Mouse (Mus musculus) T-helper 1 cell (primary cell): Measurements from ENCODE around the gene Ppp3ca.

Experiments
- in situ Hi-C: fragments of 300-600 bp; cut with MboI, MseI; formaldehyde crosslinking; loops from one replicate; pipeline ENCODE4 v1.15.1; 2025; ENCODE audit warnings: high pct_unique_total_duplicates

Gene Ppp3ca

DNA sequence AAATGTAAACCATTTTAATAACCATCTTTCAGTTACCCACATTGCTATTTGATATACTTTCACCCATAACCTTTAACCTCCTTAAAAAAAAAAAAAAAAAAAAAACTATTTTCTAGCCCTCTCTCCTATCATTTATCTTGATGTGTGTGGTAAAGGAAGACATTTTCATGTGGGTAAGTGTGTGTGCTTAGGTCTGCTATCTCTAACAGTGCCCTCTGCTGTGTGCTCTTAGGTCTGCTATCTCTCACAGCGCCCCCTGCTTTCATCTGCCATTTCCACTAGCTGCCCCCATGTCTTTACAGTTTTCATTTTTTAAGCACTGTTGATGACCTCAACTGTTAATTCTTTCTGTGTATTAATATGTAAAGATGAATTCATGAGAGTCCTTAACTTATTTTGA is 235.7 kb downstream of the Ppp3ca start:
- in situ Hi-C loops = loop anchor here (10.0 kb wide), 1 partner anchor 1539 kb away; the partner anchor contains the start of gene Adh5

DNA sequence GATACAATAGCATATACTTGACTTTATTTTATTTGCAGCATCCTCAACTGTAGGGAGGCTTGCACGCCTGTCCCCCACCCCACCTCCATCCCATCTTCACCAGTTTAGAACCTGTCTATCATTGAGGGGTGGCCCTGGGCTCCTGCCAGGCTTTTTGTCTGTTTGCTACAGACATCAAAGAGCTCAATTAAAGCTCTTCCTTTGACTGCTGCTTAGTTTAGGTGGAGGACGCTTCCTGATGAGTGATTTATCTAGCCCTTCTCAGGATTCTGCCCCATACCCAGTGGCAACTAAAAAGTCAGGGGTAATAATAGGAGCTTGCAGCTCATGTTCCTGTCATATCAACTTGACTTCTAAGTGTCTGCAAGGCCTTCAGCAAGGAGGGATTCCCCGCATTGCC is 239.6 kb downstream of the Ppp3ca start:
- in situ Hi-C loops = loop anchor here (10.0 kb wide), 1 partner anchor 1535 kb away; the partner anchor contains the start of gene Adh5

DNA sequence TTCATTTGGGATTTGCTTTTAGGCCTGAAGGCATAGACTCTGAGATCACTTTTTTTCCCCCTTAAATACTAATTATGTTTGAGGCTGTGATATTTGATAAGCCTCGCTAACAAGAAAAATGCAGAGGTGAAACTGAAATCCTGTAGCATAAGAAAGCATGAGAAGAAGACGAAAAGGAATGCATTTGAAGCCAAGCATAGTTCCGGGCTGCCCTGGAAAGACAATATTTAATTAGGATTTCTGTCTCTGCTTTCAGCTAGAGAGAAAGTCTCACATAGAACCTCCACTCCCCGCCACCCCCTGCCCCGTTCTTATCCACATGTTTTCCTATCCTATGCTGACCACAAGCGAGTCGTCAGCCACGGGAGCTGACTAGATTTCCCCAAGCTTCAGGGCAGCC is 241.4 kb downstream of the Ppp3ca start:
- in situ Hi-C loops = no loop called here

- in situ Hi-C loops = no loop called here
Measured at GRCm38 (mm10) chr3:136917080-136917479, 247.2 kb downstream of the Ppp3ca start.

DNA sequence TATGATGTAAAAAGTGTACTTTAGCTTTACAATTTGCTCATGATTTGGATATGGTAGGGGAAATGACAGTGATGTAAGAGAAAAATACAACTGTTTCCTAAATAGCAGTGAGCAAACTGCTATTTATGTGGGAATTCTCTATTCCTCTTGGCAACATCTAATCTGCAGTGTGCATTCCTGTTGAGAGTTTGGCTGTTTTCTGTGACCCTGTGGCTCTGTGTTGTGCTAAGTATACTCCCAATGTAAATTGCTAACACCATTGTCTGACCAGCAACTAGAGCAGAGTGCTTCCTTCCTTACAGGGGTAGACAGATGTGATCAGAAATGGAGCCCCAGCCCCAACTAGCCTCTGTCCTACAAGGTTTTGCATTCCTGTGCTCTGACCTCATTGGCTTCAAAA is 263.1 kb downstream of the Ppp3ca start:
- in situ Hi-C loops = no loop called here

GRCm38 (mm10) chr3:136940733-136941601 is 271.0 kb downstream of the Ppp3ca start:
- in situ Hi-C loops = no loop called here

- in situ Hi-C loops = no loop called here
Measured at GRCm38 (mm10) chr3:136941602-136941926, 271.6 kb downstream of the Ppp3ca start.

GRCm38 (mm10) chr3:136945550-136945949 is 275.6 kb downstream of the Ppp3ca start:
- in situ Hi-C loops = no loop called here

DNA sequence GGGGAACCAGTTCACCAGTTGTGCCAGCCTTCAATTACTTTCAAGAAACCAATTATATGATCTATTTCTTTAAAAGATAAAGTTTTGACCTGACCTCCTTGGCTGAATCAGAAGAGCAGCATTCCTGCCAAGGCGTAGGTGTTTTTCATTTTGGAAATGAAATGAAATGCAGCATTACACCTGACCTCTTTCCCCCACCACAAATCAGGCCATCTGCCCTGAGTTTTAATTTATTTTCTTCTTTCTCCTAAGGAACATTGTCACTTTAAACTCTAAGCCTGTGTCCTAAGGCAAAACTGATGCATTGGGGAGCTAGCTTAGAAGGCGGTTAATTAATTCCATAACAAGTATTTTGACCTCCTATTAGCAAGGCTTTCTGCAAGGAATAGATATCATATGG is 276.7 kb downstream of the Ppp3ca start:
- in situ Hi-C loops = no loop called here

- in situ Hi-C loops = no loop called here
Measured at GRCm38 (mm10) chr3:136948142-136948541, 278.2 kb downstream of the Ppp3ca start.

GRCm38 (mm10) chr3:136951792-136952191 is 281.9 kb downstream of the Ppp3ca start:
- in situ Hi-C loops = no loop called here

DNA sequence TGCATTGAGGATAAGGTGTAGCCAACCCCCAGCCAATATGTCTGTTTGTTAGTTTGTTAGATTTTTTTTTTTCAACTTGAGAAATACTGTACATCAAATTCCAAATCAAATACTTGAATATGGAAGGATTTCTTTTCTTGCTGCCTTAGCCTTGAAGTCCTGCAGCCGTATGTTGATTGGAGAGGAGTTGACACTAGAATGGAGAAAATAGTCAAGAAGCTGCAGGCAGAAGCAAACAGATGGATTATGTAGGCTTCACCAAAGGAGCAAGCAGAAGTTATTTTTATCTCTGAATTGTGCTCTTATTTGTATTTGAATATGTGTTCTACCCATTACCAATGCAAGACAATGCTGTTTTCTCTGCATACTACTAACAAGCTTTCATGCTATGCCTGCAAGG is 282.9 kb downstream of the Ppp3ca start:
- in situ Hi-C loops = no loop called here

DNA sequence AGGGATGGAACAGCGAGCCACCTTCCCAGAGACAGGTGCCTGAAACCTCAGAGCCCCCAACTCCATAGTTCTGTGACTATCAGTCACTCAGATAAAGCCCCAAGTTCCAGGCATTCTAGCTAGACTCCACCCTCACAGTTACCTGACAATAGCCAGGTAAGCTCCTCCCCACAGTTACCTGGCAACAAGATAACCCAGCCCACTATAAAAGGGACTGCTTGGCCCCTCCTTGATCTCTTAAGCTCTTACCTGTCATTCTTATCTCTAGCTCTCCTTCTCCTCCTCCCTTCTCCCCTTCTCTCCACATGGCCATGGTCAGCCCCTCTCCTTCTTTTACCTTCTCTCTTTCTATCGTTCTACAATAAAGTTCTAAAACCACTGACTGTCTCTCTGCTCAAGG is 285.1 kb downstream of the Ppp3ca start:
- in situ Hi-C loops = no loop called here

DNA sequence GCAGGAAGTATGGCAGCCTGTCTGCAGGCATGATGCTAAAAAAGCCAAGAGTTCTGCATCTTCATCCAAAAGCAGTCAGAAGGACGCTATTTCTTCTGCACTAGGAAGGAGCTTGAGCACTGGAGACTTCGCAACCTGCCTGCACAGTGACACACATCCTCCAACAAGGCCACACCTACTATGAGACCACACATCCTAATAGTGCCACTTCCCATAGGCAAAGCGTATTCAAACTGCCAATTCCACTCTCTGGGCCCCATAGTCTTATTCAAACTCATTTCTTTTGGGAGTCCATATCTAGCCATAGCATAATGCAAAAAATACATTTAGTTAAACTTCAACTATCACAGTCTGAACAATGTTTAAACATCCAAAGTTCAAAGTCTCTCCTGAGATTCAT is 290.4 kb downstream of the Ppp3ca start:
- in situ Hi-C loops = no loop called here

DNA sequence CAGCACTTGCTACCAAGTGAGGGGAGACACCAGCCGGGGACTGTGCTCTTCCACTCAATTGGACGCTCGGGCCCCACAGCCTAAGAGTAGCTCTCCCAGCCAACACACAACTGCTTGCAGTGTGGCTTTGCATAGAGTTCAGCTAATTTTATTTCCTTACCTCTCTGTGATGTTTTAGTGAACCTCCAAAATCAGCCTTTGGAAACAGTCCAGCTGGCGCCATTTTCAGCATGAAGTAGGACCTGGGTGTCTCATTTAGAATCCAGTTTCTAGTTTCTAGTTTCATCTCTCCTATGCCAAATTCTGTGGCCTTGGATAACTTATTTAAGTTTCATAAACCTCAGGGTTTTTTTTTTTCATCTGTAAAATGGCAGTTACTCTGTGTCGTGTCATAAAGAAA is 296.9 kb downstream of the Ppp3ca start:
- in situ Hi-C loops = no loop called here

DNA sequence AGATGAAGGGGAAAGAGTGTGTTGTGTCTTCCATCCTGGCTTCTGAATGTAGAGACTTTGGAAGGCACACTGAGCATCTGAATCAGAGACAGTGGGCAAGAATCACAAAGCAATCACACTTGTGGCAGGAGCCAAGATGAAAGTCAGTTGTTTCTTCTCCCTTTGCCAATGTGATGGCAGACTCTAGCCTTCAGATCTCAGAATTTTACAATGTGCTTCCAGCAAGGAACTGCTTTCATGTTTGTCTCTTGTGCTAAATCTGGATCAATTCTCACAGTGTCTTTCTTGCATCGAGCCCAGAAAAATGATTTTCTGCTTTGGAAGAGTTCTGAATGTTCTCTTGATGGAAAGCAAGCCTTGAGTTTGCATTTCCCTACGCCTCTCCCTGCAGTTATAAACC is 297.6 kb downstream of the Ppp3ca start:
- in situ Hi-C loops = no loop called here

GRCm38 (mm10) chr3:136969796-136970195 is 299.9 kb downstream of the Ppp3ca start:
- in situ Hi-C loops = no loop called here

DNA sequence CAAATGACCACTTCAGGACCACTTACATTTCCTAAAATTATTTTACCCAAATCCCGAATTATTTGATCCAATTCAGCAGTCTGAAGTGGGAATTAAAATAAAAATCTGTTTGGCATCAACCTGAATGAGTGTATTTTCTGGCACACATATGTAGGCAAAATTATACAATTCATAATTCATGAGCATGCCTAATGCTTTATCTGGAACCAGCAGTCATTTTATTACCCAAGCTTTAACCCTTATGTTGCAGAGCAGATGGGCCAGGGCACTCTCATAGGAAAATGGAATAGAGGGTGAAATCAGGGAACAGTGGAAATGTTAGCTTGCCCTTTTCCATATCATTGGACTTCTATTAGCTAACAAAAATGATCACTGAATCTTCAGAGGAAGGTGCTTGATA is 307.9 kb downstream of the Ppp3ca start:
- in situ Hi-C loops = no loop called here

- in situ Hi-C loops = no loop called here
Measured at GRCm38 (mm10) chr3:136980915-136981588, 311.1 kb downstream of the Ppp3ca start.

DNA sequence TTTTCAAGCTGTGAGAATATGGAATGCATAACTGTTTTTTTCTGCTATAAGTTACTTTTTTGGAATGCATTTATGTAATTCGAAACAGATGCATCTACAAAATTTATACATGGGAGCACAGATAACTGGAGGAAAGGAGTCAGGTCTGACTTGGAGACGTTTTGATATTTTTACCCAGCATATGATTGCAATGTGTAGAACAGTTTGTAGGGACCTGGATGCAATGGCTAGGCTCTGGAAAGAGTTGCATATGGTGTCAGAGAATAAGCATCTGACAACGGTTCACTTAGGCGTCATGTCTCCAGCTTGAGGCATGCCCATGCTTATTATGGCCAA is 311.6 kb downstream of the Ppp3ca start:
- in situ Hi-C loops = no loop called here

DNA sequence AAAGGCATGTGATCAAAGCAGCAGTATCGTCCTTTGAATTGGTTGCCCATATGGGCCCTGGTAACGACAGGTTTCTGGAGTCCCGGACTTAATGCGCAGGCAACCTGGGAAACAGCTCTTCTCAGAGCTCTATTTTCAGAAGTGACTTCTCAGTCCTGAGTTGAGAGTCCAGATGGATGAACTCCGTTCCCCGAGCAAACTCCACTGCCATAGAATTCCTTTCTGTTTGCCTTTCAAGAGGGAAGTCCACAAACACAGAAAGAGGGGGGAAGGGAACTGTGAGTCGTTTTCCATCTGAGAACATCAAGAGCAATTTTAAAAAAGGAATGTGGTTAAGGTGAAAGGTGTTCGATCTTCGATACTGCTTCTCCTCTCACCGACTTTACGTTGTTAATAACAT is 312.1 kb downstream of the Ppp3ca start:
- in situ Hi-C loops = no loop called here

GRCm38 (mm10) chr3:136986096-136986881 is 316.4 kb downstream of the Ppp3ca start:
- in situ Hi-C loops = no loop called here
